Mouse (Mus musculus): Measurements from ENCODE around the gene Arl8a. TPM values are rescaled to one million over a fixed set of nuclear protein-coding genes. Genes with fewer than 3 reads are reported as not detected.

Gene Arl8a
- total RNA-seq, 2 experiments from 2014 or later, result 259 to 264 TPM

DNA sequence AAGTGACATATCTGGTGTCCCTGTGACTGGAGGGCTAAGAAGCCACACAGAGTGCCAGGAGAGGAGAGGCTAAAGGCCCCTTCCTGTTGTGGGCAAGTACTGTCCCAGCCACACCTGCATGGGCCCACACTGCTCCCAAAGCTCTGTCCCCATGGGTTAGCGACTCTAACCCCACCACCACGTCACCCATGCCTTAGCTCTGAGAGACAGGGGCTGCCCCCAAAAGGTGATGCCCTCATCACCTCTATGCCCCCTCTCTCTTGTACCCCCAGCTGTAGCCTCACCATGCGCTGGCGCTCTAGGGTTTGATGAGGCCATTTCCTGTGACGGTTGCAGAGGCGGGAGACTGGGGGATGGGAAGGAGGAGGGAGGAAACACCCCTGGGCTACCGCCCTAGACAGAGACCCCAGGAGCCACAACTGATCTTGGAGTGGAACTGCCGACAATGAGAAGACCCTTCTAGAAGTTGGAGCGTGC, 13.7 kb upstream of the Arl8a start:
- no peak for DNase-seq (ENCODE audit: extremely low spot score in 1 of 2, low spot score in 1 of 2)

DNA sequence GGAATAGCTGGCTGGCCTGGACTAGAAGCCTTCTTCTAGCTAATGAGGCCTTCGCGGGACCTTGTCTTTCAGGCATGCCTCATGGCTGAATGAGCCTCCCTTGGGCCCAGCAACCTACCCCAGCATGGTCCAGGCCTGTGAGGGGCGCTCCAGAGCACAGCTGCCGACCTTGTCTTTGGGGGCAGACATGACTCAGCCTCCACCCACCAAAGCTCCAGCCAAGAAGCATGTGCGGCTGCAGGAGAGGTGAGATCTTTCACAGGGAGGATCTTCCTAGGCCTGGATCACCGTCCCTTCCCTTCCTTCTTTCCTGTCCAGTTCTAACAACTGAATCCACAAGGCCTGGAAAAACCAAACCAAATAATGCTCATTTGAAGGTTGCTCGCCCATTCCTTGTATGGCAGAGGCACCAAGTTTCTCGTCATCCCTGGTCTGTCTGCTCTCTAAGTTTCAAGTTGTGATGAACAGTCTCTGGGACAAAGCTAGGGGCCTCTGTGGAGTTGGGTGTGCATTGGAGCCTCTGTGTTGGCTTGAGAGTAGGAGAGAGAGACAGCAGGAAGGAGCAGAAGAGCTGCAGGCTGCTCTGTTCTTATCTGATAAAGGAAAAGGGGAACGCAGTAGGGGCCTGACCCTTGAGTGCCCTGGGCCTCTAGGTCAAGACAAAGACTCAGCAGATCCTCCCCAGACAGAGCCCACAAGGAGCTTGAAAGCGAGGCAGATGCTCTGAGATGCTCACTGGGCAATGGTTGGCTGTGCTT, 12.8 kb upstream of the Arl8a start:
- DNase-seq (ENCODE audit: extremely low spot score in 1 of 2, low spot score in 1 of 2), result no peak

DNA sequence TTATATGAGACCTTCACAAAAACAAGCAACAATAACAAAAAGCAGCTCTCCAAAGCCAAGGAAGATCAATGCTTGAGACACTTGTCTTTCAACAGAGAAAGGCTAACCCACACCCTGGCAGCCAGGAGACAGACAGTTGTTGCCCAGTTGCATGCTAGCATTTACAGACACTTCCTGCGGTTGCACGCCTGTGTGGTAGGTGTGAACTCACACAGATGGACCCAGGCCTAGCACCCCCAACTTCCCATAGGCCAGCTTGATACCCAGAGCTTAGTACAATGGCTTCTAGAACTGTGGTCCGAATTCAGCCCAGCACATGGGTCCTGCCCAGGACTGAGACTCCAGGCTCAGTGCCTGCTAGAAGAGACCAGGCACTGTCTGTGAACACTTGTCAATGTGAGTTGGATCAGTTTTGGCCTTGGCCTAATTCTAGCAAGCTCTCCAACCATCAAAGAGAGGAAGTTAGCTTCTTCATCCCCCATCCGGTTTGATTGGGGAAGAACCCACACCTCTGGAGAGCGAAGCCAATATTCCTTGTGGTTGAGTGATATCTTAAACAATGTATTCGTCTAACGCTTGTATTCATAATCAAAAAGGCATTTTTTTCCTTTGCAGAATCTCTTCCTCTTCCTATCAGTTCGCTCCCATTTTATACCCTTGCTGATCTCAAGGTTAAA, 11.4 kb upstream of the Arl8a start:
- DNase-seq (ENCODE audit: extremely low spot score in 1 of 2, low spot score in 1 of 2), result no peak

DNA sequence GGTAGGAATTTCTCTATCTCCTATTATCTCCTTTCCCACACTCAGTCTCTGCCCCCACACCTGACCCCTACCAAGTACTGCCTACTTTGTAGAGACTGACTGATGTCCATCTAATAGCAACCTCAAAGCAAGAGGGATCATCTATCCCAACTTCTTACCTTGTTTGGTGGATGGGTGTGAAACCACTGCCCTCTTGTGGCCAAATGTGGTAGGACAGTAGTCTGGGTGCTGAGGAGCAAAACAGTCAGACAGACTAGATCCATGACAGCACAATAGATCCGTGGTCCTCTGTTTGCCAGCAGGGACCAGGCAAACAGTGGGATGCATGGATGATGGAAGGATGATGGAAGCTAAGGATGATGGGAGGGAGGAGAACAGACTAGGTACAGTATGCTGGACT, 10.1 kb upstream of the Arl8a start:
- DNase-seq (ENCODE audit: extremely low spot score in 1 of 2, low spot score in 1 of 2), result peak in 1 of 2 experiments; percentile 84

DNA sequence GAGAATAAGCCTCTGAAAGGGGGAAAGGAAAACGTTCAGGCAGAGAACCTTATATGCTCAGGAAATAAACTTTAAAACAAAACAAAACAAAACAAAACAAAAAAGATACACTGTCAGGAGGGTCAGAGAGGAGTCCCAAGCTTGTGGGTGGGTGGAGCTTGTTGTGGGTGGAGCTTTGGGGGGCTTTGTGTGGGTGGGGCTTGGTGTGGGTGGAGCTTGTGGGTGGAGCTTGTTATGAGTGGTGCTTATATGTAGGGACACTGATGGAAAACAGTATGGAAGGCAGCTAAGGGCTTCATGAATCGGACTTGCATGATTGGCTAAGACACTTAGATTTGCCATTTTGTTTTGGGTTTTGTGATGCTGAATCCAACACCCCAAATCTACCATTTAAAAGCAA, 6.7 kb upstream of the Arl8a start:
- no peak for DNase-seq (ENCODE audit: extremely low spot score in 1 of 2, low spot score in 1 of 2)

DNA sequence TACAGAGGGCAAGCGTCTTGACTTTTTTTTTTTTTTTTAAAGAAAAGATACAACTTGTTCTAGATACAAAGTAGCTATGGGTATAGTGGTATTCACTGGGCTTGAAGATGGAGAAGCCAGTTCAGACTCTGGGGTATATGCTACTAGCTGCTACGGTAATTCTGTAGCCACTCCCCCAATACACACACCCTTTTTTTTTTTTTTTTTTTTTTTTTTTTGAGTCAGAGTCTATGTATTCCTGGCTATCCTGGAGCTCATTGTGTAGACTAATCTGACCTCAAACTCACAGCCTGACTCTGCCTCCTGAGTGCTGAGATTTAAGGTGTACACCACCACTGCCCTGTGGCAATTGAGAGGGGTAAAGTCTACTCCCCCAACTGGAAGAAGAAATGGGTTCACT, 4.2 kb upstream of the Arl8a start:
- no peak for DNase-seq (ENCODE audit: extremely low spot score in 1 of 2, low spot score in 1 of 2)

DNA sequence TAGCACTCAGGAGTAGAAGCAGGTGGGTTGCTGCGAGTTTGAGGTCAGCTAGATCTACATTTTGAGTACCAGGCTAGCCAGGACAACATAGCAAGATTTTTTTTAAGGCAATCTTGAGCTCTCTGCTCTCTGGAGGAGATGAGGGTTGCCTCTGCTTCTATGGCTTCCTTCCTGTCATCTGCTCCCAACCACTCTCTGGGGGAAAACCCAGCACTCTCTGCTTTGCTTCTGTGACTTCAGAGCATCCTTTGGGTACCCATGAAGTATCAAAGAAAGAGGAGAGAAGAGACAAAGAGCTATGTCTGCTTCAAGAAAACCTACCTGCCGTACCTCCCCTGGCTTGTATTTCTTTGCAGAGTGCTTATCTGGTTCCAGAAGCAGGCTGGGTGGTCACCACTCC, 2.7 kb upstream of the Arl8a start:
- DNase-seq (ENCODE audit: extremely low spot score in 1 of 2, low spot score in 1 of 2), result no peak

DNA sequence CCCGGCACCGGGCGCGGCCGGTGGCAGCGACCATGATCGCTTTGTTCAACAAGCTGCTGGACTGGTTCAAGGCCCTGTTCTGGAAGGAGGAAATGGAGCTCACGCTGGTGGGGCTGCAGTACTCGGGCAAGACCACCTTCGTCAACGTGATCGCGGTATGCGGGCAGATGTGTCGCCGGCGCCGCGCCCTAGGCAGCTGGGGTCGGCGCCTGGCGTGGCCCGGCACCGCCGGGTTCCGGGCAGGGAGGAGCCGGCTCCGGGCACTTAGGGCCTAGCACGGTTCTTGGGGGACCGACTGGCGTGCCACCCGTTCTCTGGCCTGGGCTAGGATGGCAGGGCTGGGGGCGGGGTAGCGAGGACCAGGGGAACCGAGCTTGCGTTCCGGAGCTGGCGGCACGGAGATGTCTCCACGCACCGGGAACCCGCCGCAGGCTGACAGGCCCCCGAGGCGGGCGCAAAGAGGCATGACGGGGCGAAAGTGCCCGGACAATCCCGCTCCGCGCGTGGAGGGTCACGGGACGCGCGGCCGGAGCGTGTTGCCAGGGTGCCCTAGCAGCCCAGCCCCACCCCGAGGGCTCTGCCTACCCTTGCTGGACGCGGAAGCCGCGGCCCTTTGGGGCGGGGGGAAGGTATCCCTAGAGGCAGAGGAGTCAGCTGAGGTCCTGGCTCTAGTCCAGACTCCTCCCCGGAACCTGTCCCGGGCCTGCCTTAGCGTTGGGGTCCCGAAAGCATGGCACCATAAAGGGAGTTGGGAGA, 500 bp downstream of the Arl8a start:
- peak; percentile 64 to 76 for DNase-seq (ENCODE audit: extremely low spot score in 1 of 2, low spot score in 1 of 2)

DNA sequence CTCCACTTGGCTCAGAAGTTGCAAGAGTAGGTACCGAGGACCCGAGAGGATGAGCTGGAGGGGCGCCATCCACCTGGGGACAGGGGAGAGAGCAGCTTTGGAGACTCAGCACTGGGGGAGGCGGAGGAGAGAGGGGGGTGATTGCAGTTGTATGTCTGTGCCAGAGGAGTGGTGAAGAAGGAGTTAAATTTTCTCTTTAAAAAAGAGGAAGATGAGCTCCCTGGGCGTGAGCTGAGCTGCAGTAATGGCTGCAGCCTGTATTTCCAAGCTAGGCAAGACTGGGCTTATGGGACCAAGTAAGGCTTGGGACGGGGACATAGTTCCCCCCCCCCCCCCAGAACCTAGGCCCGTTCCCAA, 1.1 kb downstream of the Arl8a start:
- no peak for DNase-seq (ENCODE audit: extremely low spot score in 1 of 2, low spot score in 1 of 2)

DNA sequence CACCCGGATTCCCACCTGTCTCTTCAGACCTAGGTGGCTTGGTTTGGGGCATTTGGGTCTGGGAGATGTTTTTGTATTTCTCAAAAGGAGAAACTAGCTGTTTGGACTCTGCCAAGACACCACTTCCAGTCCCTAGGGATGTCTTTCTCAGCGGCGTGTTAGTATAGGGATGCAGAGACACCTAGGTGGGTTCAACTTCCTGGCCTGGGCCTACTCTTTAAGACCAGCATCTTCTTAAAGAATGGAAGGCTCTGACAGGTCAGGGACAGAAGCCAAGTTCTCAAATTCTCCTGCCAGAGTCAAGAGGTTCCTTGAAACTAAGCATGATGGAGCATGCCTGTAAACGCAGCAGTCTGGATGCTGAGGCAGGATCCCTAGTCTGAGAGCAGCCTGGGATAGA, 1.9 kb downstream of the Arl8a start:
- DNase-seq (ENCODE audit: extremely low spot score in 1 of 2, low spot score in 1 of 2), result no peak

DNA sequence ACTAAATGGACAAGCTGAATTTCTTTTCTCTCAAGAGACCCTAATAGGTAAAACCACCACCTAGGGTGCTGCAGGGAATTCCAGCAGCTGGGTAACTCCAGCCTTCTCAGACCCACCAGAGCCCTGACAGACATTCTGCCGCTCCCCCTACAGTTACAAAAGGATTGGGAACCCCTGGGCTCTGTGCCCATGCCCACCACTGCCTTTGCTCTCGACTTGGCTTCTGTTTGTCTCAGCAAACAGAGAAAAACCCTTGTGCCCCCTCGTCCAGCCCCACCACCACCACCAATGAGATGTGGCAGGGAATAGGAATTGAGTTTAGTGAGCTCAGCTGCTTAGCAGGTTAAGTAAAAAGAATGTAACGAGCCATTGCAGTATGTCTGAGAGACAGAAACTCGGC, 2.4 kb downstream of the Arl8a start:
- no peak for DNase-seq (ENCODE audit: extremely low spot score in 1 of 2, low spot score in 1 of 2)

DNA sequence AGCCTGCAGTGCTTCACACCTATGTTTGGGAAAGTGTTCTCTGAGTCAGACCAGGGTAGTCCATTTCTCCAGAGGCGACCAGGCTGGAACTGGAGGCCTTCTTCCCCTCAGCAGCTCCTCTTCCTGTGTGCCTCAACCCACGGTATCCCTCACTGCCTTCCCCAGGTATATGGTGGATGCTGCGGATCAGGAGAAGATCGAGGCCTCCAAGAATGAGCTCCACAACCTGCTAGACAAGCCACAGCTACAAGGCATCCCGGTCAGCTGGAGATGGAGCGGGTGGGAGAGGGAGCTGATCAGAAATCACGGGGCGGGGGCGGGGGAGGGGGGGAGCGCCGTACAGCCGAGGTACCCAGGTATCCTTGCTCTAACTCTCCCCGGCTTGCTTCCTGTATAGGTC, 7.4 kb downstream of the Arl8a start:
- no peak for DNase-seq (ENCODE audit: extremely low spot score in 1 of 2, low spot score in 1 of 2)

DNA sequence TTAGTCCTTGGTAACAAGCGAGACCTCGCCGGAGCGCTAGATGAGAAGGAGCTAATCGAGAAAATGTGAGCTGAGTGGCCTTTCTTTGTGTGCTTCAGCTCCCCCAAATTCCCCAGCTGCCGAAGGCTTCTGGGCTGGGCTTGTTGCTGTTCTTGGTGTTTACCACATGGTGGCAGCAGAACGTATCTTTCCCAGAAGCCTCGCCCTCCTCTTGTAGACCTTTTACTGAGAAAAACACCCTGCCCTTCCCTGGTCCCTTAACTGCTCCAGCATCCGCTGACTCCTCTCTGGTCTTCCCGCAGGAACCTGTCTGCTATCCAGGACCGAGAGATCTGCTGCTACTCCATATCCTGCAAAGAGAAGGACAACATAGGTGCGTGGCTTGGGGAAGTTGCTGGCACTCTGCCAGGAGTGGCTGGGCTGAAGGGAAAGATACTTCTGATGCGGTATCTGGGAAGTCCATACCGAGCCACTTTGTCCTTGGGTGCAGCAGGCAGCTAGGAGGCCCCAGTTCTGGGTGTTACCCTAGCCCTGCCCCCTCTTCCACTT, 7.9 kb downstream of the Arl8a start:
- DNase-seq (ENCODE audit: extremely low spot score in 1 of 2, low spot score in 1 of 2), result peak; percentile 66 to 75

DNA sequence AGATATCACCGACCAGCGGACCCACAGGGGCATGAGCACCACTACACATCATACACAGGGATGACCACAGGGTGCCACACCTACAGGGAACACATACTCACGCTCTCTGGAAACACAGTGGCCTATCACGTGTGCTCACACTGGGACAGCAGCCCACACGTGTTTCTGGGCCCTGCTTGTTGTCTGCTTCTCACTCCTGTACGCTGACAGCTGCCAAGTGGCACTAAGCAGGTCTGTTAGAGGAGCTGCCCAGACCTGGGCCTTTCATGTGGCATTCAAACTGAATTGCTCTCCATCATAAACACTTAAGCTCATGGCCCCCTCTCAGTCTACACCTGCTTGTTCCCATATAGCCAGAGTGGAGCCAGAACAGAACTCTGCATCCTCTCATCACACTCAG, 9.7 kb downstream of the Arl8a start:
- DNase-seq (ENCODE audit: extremely low spot score in 1 of 2, low spot score in 1 of 2), result no peak

DNA sequence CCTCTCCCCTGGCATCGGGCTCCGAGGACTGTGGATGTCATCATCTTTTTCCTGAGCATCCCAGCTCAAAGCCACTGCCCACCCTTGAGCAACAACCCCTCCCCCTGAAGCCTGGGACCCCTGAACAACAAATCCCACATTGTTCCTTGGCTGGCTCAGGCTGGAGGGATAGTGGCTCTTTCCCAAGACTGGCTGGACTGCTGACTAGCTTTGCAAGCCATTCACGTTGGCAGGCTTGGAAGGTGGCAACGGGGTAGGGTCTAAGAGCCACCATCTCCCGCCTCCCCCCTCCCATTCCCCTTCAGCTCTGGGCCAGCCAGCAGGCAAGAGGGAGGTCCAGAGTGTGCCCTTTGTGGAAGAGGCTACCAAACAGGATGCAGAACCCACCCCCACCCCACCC, 12.0 kb downstream of the Arl8a start:
- no peak for DNase-seq (ENCODE audit: extremely low spot score in 1 of 2, low spot score in 1 of 2)

DNA sequence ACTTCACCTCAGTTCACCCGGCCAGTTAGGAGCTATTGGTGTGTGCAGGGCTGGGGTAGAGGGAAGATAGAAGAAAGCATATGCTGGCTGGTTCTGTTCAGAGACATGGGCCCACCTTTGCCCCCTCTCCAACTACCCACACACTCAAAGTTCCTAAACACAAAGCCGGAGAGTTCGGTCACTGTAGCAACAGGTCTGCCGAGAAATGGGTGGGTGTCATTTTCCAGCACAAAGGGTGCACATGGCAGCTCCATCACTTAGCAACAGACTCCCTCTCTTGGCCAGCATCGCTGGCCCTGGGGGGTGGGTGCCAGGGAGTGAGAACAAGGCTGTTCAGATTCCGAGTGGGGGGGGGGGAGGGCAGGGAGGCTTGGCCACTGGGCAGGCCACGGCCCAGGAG, 12.4 kb downstream of the Arl8a start:
- peak in 1 of 2 experiments; percentile 42 for DNase-seq (ENCODE audit: extremely low spot score in 1 of 2, low spot score in 1 of 2)

DNA sequence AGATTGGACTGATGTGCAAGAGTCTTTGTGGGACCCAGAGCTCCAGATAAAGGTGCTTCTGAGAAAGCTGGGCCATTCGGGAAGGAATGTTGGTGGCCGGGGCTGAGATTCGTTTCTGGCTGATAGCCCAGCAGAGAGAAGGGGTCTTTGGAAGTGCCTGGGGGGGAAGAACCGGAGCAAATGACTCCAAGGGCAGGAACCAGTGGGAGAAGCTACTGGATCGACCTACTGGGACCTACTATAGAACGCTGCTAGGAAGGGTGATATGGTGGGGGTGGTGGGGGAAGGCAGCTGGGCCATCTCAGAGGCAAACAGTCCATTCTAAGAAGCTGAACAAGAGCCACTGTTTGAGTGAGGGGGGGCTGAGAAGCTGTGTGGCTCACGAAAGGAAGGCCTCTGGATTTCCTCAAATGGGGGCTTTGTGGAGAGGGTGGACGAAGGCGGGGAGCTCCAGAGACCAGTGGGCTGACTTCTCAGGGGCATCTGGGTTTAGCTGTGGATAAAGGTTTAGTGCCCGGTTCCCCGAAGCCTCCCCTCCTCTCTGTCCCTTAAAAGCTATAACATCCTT, 13.0 kb downstream of the Arl8a start:
- DNase-seq (ENCODE audit: extremely low spot score in 1 of 2, low spot score in 1 of 2), result no peak

DNA sequence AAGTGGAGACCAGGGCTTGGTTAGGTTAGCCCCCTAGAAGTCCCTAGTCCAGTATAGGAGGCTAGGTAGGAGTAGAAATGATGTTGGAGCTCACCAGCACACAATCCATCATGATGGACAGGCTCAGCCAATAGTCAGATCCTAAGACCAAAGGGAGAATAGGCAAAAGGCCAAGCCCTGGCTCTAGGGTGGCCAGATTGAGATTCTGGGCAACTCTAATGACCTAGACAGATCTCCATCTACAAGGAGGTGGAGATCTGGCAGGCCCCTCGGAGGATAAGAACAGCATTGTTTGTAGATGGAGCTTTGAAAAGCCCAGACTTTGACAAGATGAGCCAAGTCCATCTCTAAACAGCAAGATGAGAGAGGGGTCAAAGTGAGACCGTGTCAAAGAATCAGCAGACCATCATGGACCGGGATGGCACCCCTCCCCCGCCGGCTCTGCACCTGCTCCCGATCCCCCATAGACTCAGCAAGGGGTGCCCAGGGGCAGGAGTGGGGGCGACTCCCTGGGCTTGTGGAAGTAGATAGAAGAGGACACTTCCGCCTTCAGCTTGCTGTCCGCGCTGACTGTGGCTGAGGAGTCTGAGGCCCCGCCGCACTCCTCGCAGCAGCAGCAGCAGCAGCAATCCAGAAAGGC, 13.9 kb downstream of the Arl8a start:
- no peak for DNase-seq (ENCODE audit: extremely low spot score in 1 of 2, low spot score in 1 of 2)

DNA sequence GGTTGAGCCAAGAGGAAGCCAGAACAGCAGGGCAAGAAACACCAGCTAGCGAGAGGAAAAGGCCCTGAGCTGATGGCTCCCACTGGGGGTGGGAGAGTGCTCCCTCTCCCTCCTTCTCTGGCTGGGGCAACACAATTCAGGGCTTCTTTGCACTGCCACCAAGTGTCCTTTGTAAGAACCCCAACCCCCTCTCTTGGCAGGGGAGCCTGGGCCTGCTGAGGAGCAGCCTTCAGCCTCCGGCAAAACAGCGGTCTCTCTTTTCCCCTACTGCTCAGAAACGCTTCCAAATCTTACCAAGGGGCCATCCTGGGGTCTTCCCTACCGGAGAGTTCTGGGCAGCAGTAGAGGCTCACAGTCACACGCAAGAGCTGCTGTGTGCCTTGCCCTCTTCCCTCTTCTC, 16.1 kb downstream of the Arl8a start:
- no peak for DNase-seq (ENCODE audit: extremely low spot score in 1 of 2, low spot score in 1 of 2)

DNA sequence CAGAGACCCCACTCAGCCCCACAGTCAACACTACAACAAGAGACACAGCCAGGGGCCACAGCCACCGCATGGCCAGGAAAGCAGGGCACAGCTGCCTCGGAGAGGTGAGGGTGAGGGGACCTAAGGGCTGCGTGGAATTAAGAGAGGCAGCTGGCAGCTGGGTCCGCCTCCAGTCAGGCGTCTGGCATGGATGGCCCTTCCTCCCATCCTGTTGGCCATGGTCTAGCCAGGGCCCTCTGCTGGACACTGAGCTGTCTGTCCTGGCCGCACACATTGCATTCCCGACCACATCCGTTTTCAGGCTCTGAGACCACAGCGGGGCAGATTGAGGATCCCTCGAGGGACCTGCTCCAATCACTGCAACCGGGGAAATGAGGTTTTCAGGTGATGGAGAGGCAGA, 20.8 kb downstream of the Arl8a start, which contains the start of gene Gpr37l1:
Gpr37l1 (minus strand) TSS at position 247 of the 400 bp plus-strand sequence.
- DNase-seq (ENCODE audit: extremely low spot score in 1 of 2, low spot score in 1 of 2), result no peak

Measured in layer of hippocampus, postnatal 25 days (tissue).